Mouse (Mus musculus) heart, adult 2 months (tissue): ENCODE data around the gene Ears2.

ENCODE experiments used
- CTCF ChIP-seq: fragments of 200-600 bp; IDR thresholded peaks from 2 replicates; pipeline ENCODE4 v1.8.1; 2022; ENCODE audit warnings: antibody characterized with exemption, mild to moderate bottlenecking, moderate library complexity
- EP300 ChIP-seq: fragments of 200-500 bp; IDR thresholded peaks from 2 replicates; pipeline ENCODE4 v1.6.1; 2011; ENCODE audit warnings: low read depth, low read length, control low read depth; ENCODE audit not compliant: insufficient read depth
- POLR2A ChIP-seq: fragments of 200-500 bp; IDR thresholded peaks from 2 replicates; pipeline ENCODE4 v1.6.1; 2011; ENCODE audit warnings: mild to moderate bottlenecking, low read depth, low read length, control low read depth; ENCODE audit not compliant: insufficient read depth

- TF ChIP-seq CTCF: no peak
- TF ChIP-seq POLR2A: no peak
- TF ChIP-seq EP300: no peak
Observed at GRCm38 (mm10) chr7:122022131-122022530, 44.9 kb downstream of the Ears2 start.
